Mouse (Mus musculus) layer of hippocampus, postnatal 14 days (tissue): ENCODE data around the gene Abcf1. TPM values are rescaled to one million over a fixed set of nuclear protein-coding genes. Genes with fewer than 3 reads are reported as not detected.

Experiments used
- DNase-seq, 2 experiments: peaks; one replicate each; pipeline ENCODE4 v3.0.0; 2021 to 2022; ENCODE audit warnings: low spot score in 2 of 2, mixed read lengths in 1 of 2
- microRNA-seq, 2 experiments: library from miRNA; unstranded; fragments of <30 nt; microRNA quantifications; one replicate each; pipeline ENCODE4 v1.2.0; 2021
- total RNA-seq, 2 experiments: library from RNA; stranded (reverse); gene quantifications; 2 replicates each; pipeline ENCODE4 v1.2.3; 2021

The Abcf1 gene
- total RNA-seq, 2 experiments from 2014 or later, result 76.7 to 84.5 TPM

DNA sequence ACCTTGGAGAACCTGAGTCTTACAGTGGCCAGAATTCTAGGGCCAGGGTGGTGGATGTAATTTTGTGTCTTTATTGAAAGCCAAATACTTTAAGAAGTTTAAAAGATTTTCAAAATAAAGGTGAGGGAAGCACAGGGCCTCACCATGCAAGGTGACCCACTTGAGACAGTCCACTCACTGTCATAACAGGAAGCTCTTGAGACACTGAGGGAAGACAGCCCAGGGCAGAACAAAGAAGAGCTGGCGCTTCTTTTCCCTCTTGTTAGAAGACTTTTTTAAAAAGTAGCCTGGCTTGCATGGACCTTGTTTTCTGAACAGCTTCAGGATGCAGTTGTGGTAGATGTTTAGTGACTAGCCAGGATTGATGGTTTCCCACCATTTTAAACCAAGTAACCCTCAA lies 49.2 kb downstream of the Abcf1 start:
- DNase-seq, result no peak

DNA sequence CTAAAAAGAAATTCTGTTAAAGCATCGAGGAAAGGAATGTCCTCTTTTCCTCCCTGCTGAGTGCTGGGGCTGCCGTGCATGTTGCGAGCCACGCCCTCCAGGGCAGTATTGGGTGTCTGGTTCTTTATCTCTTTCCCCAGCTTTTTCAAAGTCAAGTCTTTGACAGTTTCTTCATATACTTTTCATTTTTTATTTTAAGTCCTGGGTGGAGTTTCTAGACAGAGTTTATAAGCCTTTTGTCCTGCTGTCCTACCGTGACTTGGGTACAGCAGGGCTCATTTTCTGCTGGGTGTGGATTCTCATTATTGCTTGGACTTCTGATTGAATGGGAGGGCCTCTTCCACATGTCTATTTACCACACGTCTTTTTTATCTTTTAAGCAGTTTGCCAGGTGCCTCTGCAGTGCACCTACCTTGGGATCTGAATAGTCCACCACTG lies 49.7 kb downstream of the Abcf1 start:
- DNase-seq, result no peak

DNA sequence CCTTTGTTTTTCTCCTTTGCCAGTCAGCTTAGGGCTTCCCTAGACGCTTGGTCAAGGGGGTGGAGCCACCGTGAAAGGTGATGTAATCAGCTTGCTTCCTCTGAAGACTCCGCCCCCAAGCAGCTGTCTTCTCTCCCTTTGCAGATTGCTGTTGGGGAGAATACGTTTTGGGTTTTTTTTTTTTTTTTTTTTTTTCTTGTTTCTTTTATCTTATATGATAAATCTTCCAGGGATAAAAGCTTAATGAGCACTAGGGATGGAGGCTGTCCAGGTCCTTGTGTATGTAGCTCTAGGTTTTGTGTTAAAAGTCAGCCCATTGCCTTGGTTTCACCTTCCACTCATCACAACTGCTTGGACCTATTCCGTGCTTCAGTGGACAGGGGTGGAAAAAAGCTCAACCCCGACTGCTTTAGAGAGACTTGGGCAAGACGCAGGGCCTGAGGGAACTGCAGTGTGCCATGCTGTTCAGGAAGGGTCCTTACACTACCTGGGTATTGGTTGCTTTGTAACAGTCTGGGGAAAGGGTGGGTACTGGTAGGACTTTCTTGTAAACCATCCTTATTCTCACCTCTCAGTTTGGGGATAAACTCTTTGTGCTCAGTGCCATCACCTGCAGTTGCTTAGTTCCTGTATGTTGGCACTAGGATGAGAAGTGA lies 50.4 kb downstream of the Abcf1 start:
- peak; percentile 84 to 98 for DNase-seq

DNA sequence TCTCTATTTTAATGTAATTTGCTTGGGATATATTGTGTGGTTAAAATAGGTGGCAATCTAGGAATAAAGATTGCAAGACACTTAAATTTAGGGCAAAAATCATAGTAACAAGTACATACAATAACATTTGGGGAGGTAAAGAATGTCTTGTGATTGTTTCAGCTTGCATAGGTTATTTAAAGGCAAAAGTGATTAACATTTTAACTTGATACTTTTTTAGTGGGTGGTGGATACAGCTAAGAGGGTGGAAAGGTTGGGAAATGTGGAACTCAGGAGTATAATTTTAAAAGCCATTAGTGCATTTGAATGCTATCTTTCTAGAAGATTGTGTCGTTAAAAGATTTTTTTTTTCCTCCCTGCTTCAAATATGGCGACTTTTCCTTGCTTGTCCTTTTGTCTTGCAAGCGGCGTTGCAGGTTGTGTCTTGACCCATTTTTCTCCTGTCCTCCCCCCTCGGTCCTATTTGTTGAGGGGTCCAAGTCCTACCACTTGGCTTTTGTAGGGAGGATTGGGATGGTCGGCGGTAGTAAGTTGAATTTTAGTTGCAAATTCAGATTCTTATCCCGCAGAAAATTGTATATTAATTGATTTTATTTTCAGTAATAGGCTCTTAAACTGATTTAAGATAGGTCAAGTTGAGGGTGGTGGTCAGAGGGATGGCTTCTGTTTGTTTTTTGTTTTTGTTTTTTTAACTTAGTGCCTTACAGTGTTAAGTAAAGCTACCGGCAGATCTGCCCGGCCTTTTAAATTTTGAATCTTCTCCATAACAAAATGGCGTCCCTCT lies 51.1 kb downstream of the Abcf1 start:
- DNase-seq, result peak; percentile 47 to 59

DNA sequence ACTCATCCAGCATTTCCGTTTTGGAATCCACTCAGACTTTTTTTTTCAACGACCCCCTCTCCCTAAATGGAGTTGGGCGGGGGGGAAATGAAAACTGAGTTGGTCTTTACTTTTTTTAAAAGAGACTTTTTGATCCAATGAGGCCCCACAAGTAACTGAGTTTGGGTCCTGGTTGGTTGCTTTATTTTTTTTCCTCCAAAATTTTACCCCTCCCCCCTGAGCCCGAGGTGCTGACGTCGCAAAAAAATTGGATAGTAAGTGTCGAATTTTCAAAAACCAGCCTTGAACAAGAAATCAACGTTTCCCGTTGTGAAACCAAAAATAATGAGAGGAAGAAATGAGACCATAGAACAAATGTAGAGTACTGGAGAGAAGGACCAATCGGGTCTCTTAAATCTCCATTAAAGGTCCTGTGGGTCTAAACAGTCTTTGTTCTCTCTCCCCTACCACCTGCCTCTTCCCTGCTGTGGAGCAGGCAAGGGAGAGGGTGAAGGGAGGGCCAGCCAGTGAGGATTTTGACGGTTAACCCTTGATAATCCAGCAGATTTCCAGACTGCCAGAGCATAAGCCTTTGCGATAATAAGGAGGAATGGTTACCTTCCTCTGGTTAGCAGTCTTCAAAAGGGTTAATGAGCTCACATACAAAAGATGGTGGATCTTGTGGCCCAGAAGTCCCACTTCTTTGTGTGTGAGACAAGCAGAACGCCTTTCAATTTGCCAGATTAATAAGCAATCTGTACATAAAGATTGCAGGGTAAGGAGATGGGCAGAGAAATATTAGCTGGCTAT lies 51.9 kb downstream of the Abcf1 start:
- peak; percentile 51 to 88 for DNase-seq

DNA sequence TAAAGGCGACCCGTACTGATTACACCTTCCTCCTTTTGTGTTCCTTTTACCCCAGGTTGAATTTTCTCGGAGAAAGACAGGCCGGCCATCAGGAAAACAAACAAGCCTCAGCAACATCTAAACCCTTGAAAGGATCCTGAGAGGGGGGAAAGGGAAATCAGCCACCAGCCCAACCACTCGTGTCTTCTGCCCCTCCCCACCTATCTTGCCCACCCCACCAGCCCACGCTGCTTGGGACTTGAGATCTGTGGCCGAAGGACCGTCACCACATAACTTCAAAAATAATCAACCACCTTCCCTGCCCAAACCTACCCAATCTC lies 52.5 kb downstream of the Abcf1 start:
- peak in 1 of 2 experiments; percentile 49 for DNase-seq

DNA sequence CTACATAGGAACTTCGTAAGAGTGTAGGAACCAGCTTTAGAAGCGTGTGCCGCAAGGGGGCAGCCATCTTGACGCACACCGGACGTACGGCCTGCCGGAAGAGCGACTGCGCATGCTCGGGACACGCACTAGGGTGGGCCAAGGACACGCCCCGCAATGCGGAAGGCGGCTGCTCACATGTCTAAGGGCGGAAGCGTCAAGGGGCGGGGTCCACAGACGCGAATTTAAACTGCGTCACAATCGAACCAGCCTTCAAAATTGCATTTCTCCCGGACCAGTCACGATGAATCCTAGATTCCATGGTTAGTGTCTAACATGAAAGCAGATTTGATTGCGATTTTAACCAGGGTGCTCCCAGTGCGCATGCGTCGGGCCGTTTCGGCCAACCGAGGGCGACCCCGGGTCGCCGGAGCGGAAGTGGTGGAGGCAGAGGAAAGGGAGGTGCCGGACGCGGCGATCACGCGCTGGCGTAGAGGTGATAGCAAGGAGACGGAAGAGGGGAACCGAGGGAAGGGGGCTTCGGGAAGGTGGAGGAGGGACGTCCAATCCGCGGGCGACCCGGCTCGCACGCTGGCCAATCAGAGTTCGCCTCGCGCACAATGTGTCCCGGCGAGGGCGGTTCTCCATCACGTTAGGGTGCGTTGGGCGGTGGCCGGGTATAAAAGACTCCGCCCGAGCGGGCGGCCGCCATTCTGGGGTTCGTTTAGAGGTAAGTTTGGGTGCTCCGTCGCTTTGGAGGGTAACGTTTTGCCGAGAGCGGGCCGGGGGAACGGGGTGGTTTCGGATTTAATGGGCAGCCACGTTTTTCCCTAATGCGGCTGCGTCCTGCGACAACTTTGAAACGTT lies 53.0 kb downstream of the Abcf1 start, which contains the start of the genes Mrps18b and Ppp1r10:
Gene Mrps18b, minus strand, starts transcription at position 93 of the 846 bp plus-strand sequence.
Gene Ppp1r10, plus strand, starts transcription at position 138 of the 846 bp plus-strand sequence.
- peak; percentile 99 to 100 for DNase-seq

DNA sequence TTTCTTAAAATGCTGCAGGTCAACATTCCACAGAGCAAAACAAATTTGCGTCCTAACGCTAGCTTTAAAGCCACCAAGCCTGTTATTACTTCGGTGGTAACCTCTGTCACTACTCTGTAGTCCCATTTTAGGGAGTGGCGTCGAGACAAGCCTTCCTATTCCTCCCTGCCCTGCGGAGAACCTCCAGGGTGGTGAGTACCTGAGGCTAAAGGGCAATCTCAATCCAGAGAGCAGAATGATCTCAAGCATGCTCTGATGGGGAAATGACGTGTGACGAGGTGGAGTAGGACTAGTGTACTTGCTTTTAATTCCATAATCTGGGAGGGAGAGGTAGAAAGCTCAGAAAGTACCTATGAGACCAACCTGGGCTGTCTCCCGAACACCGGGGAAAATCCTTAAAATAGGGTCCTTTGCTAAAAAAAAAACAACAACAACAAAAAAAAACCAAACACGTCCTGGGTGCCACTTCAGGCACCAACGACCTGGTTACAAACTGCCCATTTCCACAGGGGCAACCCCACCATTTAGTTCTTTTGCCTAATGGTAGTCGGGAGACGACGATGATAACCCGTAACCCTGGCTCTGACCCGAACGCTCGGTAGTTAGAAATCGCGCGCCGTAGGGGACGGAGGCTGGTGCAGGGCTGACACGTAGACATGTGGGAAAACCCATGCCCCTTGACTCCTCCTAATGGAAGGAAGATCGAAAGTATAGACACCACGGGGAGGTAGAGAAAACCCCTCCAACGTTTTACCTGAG lies 53.8 kb downstream of the Abcf1 start:
- no peak for DNase-seq

DNA sequence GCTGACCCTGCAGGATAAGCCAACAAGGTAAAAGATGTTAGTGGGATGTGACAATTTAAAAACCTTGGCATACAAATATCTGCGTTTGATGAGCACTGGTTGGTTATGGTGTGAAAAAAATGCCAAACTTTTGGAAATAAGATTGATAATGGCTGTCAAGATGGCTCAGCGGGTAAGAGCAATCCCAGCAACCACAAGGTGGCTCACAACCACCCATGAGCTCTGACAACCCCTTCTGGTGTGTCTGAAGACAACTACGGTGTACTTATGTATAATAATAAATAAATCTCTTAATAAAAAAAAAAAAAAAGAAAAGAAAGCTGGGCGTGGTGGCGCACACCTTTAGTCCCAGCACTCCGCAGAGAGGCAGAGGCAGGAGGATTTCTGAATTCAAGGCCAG lies 54.6 kb downstream of the Abcf1 start:
- no peak for DNase-seq

DNA sequence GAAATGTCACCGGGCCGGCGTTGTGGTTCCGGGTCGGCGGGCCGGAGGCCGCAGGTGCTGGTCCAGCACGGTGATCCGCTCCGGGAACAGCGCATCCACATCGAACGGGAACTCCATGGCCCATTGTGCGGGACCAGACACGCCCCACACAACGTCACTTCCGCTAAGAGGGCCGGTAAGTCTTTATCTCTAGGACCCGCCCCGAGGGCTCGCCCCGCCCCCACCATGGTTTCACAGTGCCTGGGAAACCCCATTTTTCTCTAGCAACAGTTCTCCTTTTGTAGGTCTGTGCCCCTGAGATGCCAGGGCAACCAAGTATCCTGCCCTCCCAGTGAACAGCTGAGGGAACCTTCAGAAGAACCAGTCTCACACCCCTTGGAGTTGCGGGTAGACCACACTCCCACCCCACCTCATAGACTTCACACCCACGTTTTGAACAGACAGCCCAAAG lies 59.6 kb downstream of the Abcf1 start, which contains the start of gene Atat1:
Gene Atat1, minus strand, starts transcription at position 157 of the 451 bp plus-strand sequence.
- DNase-seq, result peak; percentile 92 to 95

DNA sequence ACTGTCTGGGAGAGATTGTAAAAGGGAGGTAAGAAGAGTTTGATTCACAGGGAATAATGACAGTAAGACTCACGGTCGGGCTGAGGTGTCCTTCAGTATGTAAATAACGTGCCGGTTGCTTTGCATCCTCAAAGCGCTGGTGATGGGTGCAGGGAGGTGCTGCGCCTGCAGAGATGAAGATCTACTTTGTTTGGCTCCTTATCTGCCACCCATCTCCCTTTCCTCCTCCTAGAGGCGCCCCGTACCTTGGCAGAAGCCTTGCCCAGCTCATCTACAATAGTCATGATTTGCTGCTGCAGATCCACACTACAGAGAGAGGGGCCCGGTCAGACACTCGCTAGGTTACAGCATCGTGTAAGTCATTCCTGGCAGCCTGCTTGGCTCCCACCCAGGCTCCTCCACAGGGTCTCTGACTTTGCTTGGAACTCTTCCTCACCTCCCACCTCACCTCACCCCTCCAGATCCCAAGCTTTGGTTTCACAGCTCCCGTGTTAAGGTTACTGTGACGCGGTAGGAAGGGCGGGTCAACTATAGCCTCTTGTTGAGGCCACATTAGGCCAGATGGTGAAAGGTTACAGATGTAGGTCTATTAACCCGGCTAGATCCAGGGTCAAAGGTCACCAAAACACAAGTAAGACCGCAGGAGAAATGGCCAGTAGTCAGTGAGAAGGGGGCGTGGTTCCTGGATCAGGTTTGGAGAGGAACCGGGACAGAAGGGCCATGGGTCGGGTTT lies 60.2 kb downstream of the Abcf1 start:
- DNase-seq, result peak in 1 of 2 experiments; percentile 20

DNA sequence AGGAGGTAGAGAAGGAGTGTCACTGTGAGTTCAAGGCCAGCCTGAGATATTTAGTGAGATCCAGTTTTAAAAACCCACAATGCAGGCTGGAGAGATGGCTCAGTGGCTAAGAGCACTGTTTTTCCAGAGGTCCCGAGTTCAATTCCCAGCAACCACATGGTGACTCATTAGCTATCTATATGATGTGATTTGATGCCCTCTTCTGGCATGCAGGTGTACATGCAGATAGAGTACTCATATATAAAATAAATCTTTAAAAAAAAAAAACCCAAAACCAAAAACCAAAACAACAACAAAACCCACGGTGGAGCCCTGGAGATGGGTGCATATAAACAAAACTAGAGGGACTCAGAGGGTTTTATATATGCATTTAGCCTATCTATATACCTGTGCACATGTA lies 62.0 kb downstream of the Abcf1 start:
- no peak for DNase-seq

Small RNA genes lying within 50 kb of the gene (microRNA-seq; reads per million reads assigned to microRNA genes)
- gene Mir1894 (0 to 0.23 reads per million in 2 experiments), gene Mir877 (600 to 616 reads per million in 2 experiments)

Other genes starting within 250 kb of the Abcf1 start
- gene Ier3, start 148.1 kb downstream of the Abcf1 start, total RNA-seq, result 1 to 10 TPM; 3.8 to 4.2 TPM
- 100 to 1,000 TPM; 139 to 147 TPM for gene Flot1, start 146.5 kb downstream of the Abcf1 start, total RNA-seq
- 100 to 1,000 TPM; 615 to 684 TPM for gene Tubb5, start 131.5 kb downstream of the Abcf1 start, total RNA-seq
- 10 to 100 TPM; 13.6 to 15.0 TPM for gene Mdc1, start 128.2 kb downstream of the Abcf1 start, total RNA-seq
- 1 to 10 TPM; 3.9 to 4.7 TPM for gene Nrm, start 108.4 kb downstream of the Abcf1 start, total RNA-seq
- gene Ppp1r18, start 104.2 kb downstream of the Abcf1 start, total RNA-seq, result 10 to 100 TPM; 13.4 to 14.0 TPM
- 10 to 100 TPM; 30.3 to 33.6 TPM for gene Dhx16, start 89.9 kb downstream of the Abcf1 start, total RNA-seq
- 10 to 100 TPM; 61.8 to 71.4 TPM for gene 2310061I04Rik, start 72.3 kb downstream of the Abcf1 start, total RNA-seq
- 10 to 100 TPM; 82.6 to 87.1 TPM for gene Atat1, start 59.7 kb downstream of the Abcf1 start, total RNA-seq
- 10 to 100 TPM; 41.2 to 42.7 TPM for gene Mrps18b, start 53.4 kb downstream of the Abcf1 start, total RNA-seq
- 10 to 100 TPM; 68.3 to 74.5 TPM for gene Ppp1r10, start 53.3 kb downstream of the Abcf1 start, total RNA-seq
- 100 to 1,000 TPM; 133 to 136 TPM for gene Gnl1, start 10.1 kb upstream of the Abcf1 start, total RNA-seq
- 10 to 100 TPM; 59.7 to 63.8 TPM for gene Prr3, start 10.5 kb upstream of the Abcf1 start, total RNA-seq
- 1 to 10 TPM; 1.0 to 1.1 TPM for gene H2-T24, start 50.8 kb upstream of the Abcf1 start, total RNA-seq
- gene H2-T23, start 63.1 kb upstream of the Abcf1 start, total RNA-seq, result 1 to 10 TPM; 3.0 to 3.6 TPM
- 1 to 10 TPM; 9.1 to 9.2 TPM for gene H2-T22, start 73.0 kb upstream of the Abcf1 start, total RNA-seq
- not detected for gene Gm6034, start 73.2 kb upstream of the Abcf1 start, total RNA-seq
- gene Gm11127, start 88.6 kb upstream of the Abcf1 start, total RNA-seq, result under 1 TPM; 0.31 to 0.32 TPM
- gene Gm19684, start 151.9 kb upstream of the Abcf1 start, total RNA-seq, result not detected
- not detected for gene Gm7030, start 159.7 kb upstream of the Abcf1 start, total RNA-seq
- not detected for gene Gm8909, start 198.8 kb upstream of the Abcf1 start, total RNA-seq
- gene H2-T3, start 220.5 kb upstream of the Abcf1 start, total RNA-seq, result not detected